Mouse (Mus musculus) MEL (cell line): ENCODE measurements around the gene Med7.

Experiments used
- CTCF ChIP-seq, 3 experiments: IDR thresholded peaks in 2 of 3; conservative IDR thresholded peaks in 1 of 3; 2 replicates each; pipeline ENCODE4 v1.5.1; 2011 to 2012; ENCODE audit warnings: low read length in 3 of 3, low read depth in 2 of 3, mild to moderate bottlenecking in 2 of 3, improper control_type of control experiment in 1 of 3, inconsistent platforms in 1 of 3, mixed read lengths in 1 of 3, moderate library complexity in 1 of 3; ENCODE audit not compliant: control insufficient read depth in 1 of 3, insufficient read depth in 1 of 3, poor library complexity in 1 of 3, severe bottlenecking in 1 of 3
- E2F4 ChIP-seq: IDR thresholded peaks from 2 replicates; pipeline ENCODE4 v1.6.1; 2011; ENCODE audit warnings: low read depth, low read length, improper control_type of control experiment, borderline replicate concordance
- ELF1 ChIP-seq: IDR thresholded peaks from 2 replicates; pipeline ENCODE4 v1.6.1; 2014; ENCODE audit warnings: low read depth, mild to moderate bottlenecking, inconsistent platforms, low read length, improper control_type of control experiment, moderate library complexity
- EP300 ChIP-seq, 2 experiments: IDR thresholded peaks; 2 replicates each; pipeline ENCODE4 v1.6.1; 2011; ENCODE audit warnings: improper control_type of control experiment in 2 of 2, low read length in 2 of 2, low read depth in 1 of 2, mild to moderate bottlenecking in 1 of 2
- ETS1 ChIP-seq: IDR thresholded peaks from 2 replicates; pipeline ENCODE4 v1.6.1; 2012; ENCODE audit warnings: low read depth, mild to moderate bottlenecking, inconsistent platforms, low read length, improper control_type of control experiment, moderate library complexity
- HCFC1 ChIP-seq: IDR thresholded peaks from 2 replicates; pipeline ENCODE4 v1.6.1; 2012; ENCODE audit warnings: low read depth, mild to moderate bottlenecking, inconsistent platforms, low read length, improper control_type of control experiment, moderate library complexity
- MAFK ChIP-seq: IDR thresholded peaks from 2 replicates; pipeline ENCODE4 v1.6.1; 2011; ENCODE audit warnings: low read depth, mild to moderate bottlenecking, low read length, improper control_type of control experiment, borderline replicate concordance
- POLR2A ChIP-seq, 2 experiments: IDR thresholded peaks; 2 replicates each; pipeline ENCODE4 v1.6.1; 2011 to 2012; ENCODE audit warnings: low read length in 2 of 2, mild to moderate bottlenecking in 2 of 2, control low read depth in 1 of 2, improper control_type of control experiment in 1 of 2, low read depth in 1 of 2, moderate library complexity in 1 of 2; ENCODE audit not compliant: control insufficient read depth in 1 of 2, insufficient read depth in 1 of 2, poor library complexity in 1 of 2
- POLR2AphosphoS2 ChIP-seq: IDR thresholded peaks from 2 replicates; pipeline ENCODE4 v1.6.1; 2011; ENCODE audit warnings: low read length, improper control_type of control experiment
- RAD21 ChIP-seq: IDR thresholded peaks from 2 replicates; pipeline ENCODE4 v1.6.1; 2011; ENCODE audit warnings: mild to moderate bottlenecking, low read depth, low read length, improper control_type of control experiment
- SMC3 ChIP-seq: IDR thresholded peaks from 2 replicates; pipeline ENCODE4 v1.6.1; 2011; ENCODE audit warnings: low read depth, low read length, improper control_type of control experiment
- USF1 ChIP-seq: IDR thresholded peaks from 2 replicates; pipeline ENCODE4 v1.6.1; 2014; ENCODE audit warnings: low read depth, mild to moderate bottlenecking, inconsistent platforms, low read length, improper control_type of control experiment, moderate library complexity
- ZC3H11A ChIP-seq: IDR thresholded peaks from 2 replicates; pipeline ENCODE4 v1.6.1; 2012; ENCODE audit warnings: low read depth, mild to moderate bottlenecking, inconsistent platforms, low read length, improper control_type of control experiment

DNA sequence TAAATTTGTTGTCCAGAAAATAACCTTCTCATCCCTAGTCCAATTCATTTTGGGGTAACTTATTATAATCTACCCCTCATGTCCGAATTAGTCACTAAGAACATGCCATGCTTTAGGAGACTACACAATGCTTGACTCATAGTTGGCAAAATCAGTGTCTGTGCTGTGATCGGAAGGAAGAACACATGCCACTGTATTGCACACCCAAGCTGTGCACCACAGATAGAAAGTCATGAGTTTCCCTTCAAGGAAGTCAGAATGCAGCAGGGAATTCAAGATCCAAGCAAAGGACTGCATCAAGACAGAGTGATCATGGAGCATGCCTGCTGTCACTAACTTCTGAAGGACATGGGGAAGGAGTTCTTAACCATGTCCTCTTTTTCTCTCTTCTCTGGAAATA lies 51.9 kb downstream of the Med7 start:
- TF ChIP-seq ETS1: no peak
- no peak for TF ChIP-seq POLR2A (IDR thresholded peaks at IDR 0.05; ENCODE audit: control insufficient read depth in 1 of 2, insufficient read depth in 1 of 2, low read depth in 1 of 2, low read length in 2 of 2, poor library complexity in 1 of 2)
- TF ChIP-seq CTCF (IDR thresholded peaks at IDR 0.05 in 2 of 3, conservative IDR thresholded peaks at IDR 0.05 in 1 of 3; ENCODE audit: control insufficient read depth in 1 of 3, insufficient read depth in 1 of 3, low read depth in 2 of 3, low read length in 3 of 3, poor library complexity in 1 of 3, severe bottlenecking in 1 of 3): no peak
- no peak for TF ChIP-seq RAD21
- no peak for TF ChIP-seq ZC3H11A
- no peak for TF ChIP-seq SMC3
- no peak for TF ChIP-seq MAFK
- TF ChIP-seq HCFC1: no peak
- no peak for TF ChIP-seq ELF1
- no peak for TF ChIP-seq E2F4
- no peak for TF ChIP-seq POLR2AphosphoS2
- TF ChIP-seq USF1: no peak
- TF ChIP-seq EP300 (IDR thresholded peaks at IDR 0.05; ENCODE audit: low read depth in 1 of 2, low read length in 2 of 2): no peak
